Mouse (Mus musculus) macrophage (primary cell): ENCODE data around the gene Rhbdf2. TPM values are rescaled to one million over a fixed set of nuclear protein-coding genes. Genes with fewer than 3 reads are reported as not detected.
"Not testable (repeated sequence)": the region's sequence is repeated elsewhere in the genome, so short reads cannot be mapped to it uniquely, and the experiment has no call there.

Experiments used
- H3K27ac ChIP-seq: fragments of 350-480 bp; formaldehyde crosslinking; 2 replicates; pipeline ENCODE4 v1.9.0; 2021
- H3K36me3 ChIP-seq: fragments of 350-480 bp; formaldehyde crosslinking; 2 replicates; pipeline ENCODE4 v1.9.0; 2021; ENCODE audit errors: inconsistent target
- H3K4me3 ChIP-seq: fragments of 350-480 bp; formaldehyde crosslinking; 2 replicates; pipeline ENCODE4 v1.9.0; 2021; ENCODE audit errors: inconsistent target
- H3K79me2 ChIP-seq: fragments of 350-480 bp; formaldehyde crosslinking; 2 replicates; pipeline ENCODE4 v1.9.0; 2021; ENCODE audit errors: inconsistent target
- WGBS: methylation state at CpG from one replicate; pipeline ENCODE4 v1.1.7; 2026; ENCODE audit warnings: inconsistent platforms; ENCODE audit not compliant: missing documents; 5-methylcytosine and 5-hydroxymethylcytosine counted together
- polyA plus RNA-seq: library from polyadenylated mRNA; stranded (reverse); fragments of 250-400 nt; gene quantifications from 3 replicates; pipeline ENCODE4 v1.2.4, GENCODE M21; 2018; ENCODE audit warnings: inconsistent platforms

Gene Rhbdf2
- polyA plus RNA-seq, 1 experiment from 2014 or later, result 14.2 TPM

- no peak overlapping the region for H3K4me3 ChIP-seq
- H3K79me2 ChIP-seq, result peaks cover 13% of the 10 kb centered on the region
- no peak overlapping the region for H3K27ac ChIP-seq
- 80% methylated on average over 8 of the region's 8 CpGs for WGBS
- H3K36me3 ChIP-seq, result no peaks in the 10 kb centered on the region
Observed at GRCm38 (mm10) chr11:116667930-116668329, 41.1 kb upstream of the Rhbdf2 start.

- H3K79me2 ChIP-seq, H3K27ac ChIP-seq, H3K4me3 ChIP-seq, H3K36me3 ChIP-seq: not testable (repeated sequence)
- 67% methylated on average over 1 of the region's 5 CpGs for WGBS
Observed at GRCm38 (mm10) chr11:116667012-116667411, 40.2 kb upstream of the Rhbdf2 start.

- no peak overlapping the region for H3K4me3 ChIP-seq
- H3K36me3 ChIP-seq, result no peaks in the 10 kb centered on the region
- no peaks in the 10 kb centered on the region; the same call in 1 of the 2 replicates for H3K79me2 ChIP-seq
- H3K27ac ChIP-seq, result no peak overlapping the region
- 80% methylated on average over 6 of the region's 9 CpGs for WGBS
Observed at GRCm38 (mm10) chr11:116666566-116666965, 39.7 kb upstream of the Rhbdf2 start.

- no peak overlapping the region for H3K27ac ChIP-seq
- no peak overlapping the region for H3K4me3 ChIP-seq
- 89% methylated on average over 10 of the region's 10 CpGs for WGBS
- no peaks in the 10 kb centered on the region for H3K79me2 ChIP-seq
- no peaks in the 10 kb centered on the region for H3K36me3 ChIP-seq
Observed at GRCm38 (mm10) chr11:116665289-116665688, 38.5 kb upstream of the Rhbdf2 start.

DNA sequence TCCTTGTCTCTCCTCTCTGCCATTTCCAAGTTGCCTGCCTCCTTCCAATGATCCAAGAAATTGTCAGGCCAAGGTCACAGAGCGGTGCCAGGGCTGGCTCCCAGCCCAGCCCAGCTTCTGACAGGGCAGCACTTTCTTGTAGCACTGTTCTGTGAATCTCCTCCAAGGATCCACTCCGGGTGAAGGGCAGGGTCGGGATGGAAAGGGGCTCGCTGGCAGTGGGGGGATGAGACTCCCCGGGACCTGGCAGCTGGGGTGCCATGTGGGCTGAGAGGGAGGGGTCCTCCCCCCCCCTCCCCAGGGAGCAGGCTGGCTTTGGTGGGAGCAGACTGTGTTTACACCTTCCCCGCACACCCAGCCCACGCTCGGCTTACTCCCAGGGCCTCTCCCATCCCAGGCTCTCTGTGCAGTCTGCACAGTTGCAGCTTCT, 35.1 kb upstream of the Rhbdf2 start:
- Histone ChIP-seq H3K36me3 (no peaks in the 10 kb centered on the region), H3K4me3 (no peak overlapping the region), H3K79me2 (no peaks in the 10 kb centered on the region), H3K27ac (no peak overlapping the region)
- 76% methylated on average over 7 of the region's 8 CpGs for WGBS

DNA sequence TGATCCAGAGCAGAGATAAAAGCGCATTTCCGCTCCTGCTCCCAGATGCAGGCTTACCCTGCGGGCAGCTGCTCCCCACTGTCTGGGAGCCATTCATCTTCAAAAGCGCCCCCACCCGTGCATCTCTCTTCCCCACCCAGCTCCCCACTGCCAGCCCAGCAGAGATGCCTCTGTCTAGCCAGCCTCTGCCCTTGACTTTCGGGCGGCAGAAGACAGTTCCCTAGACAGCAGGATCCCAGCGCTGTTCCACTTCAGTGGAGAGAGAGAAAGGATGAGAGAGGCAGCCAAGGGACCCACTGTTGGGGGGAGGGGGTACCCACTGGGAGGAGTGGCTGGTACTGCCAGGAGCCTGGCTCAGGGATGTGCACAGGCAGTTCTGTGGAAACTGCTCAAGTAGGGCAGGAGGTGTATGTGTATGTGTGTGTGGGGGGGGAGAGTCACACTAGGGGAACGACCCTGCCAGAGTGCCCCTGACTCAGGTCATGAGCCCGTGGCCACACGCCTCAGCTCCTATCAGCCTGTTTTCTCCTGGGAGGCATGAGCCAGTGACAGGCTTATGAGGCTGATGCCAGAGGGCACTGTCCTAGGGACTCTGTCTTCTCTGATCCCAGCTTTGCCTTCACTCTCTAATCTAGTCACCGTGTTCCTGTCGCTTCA, 34.6 kb upstream of the Rhbdf2 start:
- H3K36me3 ChIP-seq, result no peaks in the 10 kb centered on the region
- H3K79me2 ChIP-seq, result no peaks in the 10 kb centered on the region
- no peak overlapping the region for H3K4me3 ChIP-seq
- H3K27ac ChIP-seq, result no peak overlapping the region
- WGBS, result 62% methylated on average over 11 of the region's 13 CpGs

GRCm38 (mm10) chr11:116660181-116660580, 33.4 kb upstream of the Rhbdf2 start:
- Histone ChIP-seq H3K4me3 (no peak overlapping the region), H3K79me2 (no peaks in the 10 kb centered on the region), H3K27ac (no peak overlapping the region), H3K36me3 (no peaks in the 10 kb centered on the region)
- 91% methylated on average over 9 of the region's 9 CpGs for WGBS

DNA sequence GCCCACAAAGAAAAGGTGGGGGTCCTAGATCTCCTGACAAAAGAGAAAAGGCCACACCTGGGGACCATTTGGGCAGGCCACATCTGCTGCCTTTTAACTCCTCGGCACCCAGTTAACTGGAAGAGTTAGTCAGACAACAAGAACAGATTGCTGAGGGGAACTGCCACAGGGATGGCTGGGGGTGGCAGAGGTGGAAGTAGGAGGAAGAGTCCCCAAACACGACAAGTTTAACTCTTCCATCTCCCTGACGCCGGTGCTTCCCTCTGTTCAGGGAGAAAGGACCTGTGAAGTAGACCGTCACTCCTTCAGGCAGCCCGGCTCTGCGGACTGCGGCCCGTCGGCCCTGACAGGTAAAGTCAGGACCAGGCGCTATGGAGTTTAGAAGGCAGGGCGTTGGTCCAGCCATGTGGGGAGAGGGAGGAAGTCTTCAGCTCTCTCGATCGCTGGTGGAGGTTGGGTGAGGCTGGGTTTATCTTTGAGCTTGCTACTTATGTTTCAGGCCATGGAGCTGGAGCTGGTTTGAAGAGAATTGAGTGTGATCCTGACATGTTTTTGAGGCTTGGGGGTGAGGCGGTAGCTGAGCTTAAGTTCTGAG, 32.3 kb upstream of the Rhbdf2 start:
- Histone ChIP-seq H3K4me3 (no peak overlapping the region), H3K36me3 (no peaks in the 10 kb centered on the region), H3K79me2 (no peaks in the 10 kb centered on the region), H3K27ac (no peak overlapping the region)
- 91% methylated on average over 15 of the region's 15 CpGs for WGBS

- Histone ChIP-seq H3K4me3 (no peak overlapping the region), H3K79me2 (no peaks in the 10 kb centered on the region), H3K36me3 (no peaks in the 10 kb centered on the region), H3K27ac (no peak overlapping the region)
- WGBS, result 88% methylated on average over 10 of the region's 10 CpGs
Observed at GRCm38 (mm10) chr11:116658238-116658637, 31.4 kb upstream of the Rhbdf2 start.

DNA sequence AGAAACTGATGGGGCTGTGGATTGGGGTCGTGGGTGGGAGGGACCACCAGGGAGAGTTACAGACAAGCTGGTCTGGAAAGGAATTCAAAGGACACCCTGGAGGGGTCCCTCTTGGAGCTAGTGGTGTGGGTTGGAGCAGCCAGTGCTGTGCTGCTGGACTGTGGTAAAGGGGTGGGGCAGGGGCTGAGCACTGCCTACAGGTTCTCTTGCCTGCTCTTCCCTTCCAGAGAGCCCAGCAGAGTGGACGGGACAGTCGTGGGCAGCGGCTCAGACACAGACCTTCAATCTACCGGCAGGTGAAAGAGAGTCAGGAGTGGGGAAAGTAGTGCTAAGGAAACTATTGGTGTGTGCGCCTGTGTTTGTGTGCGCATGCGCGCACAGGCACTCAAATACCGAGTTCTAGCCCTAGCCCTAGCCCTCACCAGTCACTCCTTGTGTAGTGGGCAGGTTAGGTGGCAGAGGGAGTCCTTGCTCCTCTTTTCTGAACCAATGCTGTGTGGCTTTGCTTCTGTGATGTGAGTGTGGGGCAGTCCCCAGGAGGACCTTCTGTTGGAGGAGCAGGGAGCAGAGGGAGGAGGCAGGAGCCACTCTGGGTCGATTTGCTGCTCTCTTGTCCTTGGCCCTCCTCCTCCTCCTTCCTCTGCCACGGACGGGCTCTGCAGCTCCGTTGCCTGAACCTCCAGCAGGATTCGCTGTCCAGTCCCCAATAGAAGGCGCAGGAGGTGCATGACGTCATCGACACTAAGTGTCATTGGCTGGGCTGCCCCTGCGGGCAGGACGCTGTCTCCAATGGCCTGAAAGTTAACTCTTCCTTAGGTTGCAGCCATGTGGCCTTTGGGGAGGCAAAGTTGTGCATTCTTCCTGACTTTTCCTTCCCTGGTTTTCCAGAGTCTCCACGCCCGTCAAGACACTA, 30.7 kb upstream of the Rhbdf2 start:
- no peak overlapping the region for H3K4me3 ChIP-seq
- no peaks in the 10 kb centered on the region for H3K79me2 ChIP-seq
- H3K36me3 ChIP-seq, result no peaks in the 10 kb centered on the region
- WGBS, result 38% methylated on average over 22 of the region's 22 CpGs
- no peak overlapping the region for H3K27ac ChIP-seq

DNA sequence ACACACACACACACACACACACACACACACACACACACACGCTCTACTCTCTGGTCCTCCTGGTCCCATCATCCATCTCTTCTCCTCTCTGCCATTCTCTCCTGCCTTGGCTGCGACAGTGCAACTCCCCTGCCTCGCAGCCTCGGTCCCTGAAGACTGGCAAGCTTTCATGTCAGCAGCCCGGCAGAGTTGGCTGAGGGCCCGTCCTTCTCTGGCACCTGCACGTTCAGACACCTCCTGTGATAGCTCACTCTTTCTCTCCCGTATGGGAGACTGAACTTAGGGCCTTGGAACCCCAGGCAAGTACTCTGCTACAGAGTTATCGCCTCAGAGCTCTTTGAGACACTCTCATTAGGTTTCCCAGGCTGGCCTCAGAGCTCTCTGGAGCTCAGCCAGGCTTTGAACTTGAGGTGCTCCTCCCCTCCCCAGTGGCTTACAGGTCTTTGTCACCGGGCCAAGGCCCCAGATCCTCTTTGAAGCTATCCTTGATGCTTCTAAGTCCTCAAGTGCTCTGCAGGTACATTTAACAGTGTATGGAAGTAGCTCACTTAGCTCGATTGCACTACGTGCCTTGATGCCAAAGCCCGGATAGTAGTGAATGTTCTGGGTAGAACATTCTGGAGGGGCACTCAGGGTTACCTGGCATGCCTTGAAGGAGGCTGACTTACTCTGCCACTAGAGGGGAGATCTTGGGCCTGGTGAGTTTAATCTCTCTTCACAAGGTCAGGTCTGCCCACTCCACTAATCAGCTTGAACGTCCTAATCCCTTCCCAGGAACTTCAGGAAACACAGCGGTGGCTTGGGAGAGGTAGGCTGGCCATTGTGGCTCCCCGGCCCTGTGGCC, 29.8 kb upstream of the Rhbdf2 start:
- H3K27ac ChIP-seq, result no peak overlapping the region
- no peak overlapping the region for H3K4me3 ChIP-seq
- H3K79me2 ChIP-seq, result no peaks in the 10 kb centered on the region
- H3K36me3 ChIP-seq, result no peaks in the 10 kb centered on the region
- WGBS, result 93% methylated on average over 16 of the region's 16 CpGs

DNA sequence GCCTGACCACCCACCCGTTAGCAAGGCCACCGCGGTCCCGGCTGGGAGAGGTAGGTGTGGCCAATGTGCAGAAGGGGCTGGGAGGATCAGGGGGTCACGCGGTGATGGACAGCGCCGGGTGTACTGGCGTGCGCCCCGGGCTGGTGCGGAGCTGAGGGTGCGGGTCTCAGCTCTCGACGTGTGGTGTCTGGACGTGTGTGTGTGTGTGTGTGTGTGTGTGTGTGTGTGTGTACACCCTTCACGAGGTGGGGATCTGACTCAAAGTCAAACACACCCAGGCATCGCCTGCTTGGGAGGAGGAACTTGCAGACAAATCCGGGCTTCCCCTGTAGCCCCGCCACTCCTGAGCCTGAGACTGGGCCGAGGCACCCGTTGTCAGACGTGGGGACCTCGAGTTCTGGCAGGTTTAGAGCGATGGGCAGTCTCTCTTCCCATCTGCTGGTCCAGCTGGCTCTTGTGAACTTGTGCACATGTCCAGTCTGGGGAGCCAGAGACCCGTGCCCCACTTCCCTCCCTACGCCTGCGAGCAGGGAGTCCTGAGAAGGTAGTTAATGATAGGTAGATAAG, 27.5 kb upstream of the Rhbdf2 start, which contains the start of gene Cygb:
Cygb (minus strand) TSS at position 59 of the 567 bp plus-strand sequence.
- H3K4me3 ChIP-seq, result no peak within 1 kb of the TSS

GRCm38 (mm10) chr11:116653709-116654221, 26.9 kb upstream of the Rhbdf2 start:
- Histone ChIP-seq H3K79me2 (no peaks in the 10 kb centered on the region), H3K27ac (no peak overlapping the region), H3K4me3 (no peak overlapping the region), H3K36me3 (no peaks in the 10 kb centered on the region)
- 1% methylated on average over 20 of the region's 47 CpGs for WGBS

More for the DNA sequence above, 27.5 kb upstream of the Rhbdf2 start, which contains the start of gene Cygb:
- H3K36me3 ChIP-seq, result no peaks in the 10 kb centered on the region
- 11% methylated on average over 27 of the region's 28 CpGs for WGBS
- no peak within 1 kb of the TSS for H3K27ac ChIP-seq
- no peaks in the 10 kb centered on the region for H3K79me2 ChIP-seq

- H3K79me2 ChIP-seq, result no peaks in the 10 kb centered on the region
- no peak within 1 kb of the TSS for H3K27ac ChIP-seq
- H3K36me3 ChIP-seq, result no peaks in the 10 kb centered on the region
- 26% methylated on average over 9 of the region's 10 CpGs for WGBS
- H3K4me3 ChIP-seq, result no peak within 1 kb of the TSS
Observed at GRCm38 (mm10) chr11:116653234-116653633, 26.4 kb upstream of the Rhbdf2 start, which contains the start of gene Prcd. Prcd (plus strand) TSS chr11:116653534.
